Mouse (Mus musculus) CH12.LX (cell line): ENCODE data around the gene Katnbl1. TPM values are rescaled to one million over a fixed set of nuclear protein-coding genes. Genes with fewer than 3 reads are reported as not detected.
A peak's percentile ranks its signal among the peaks of the same experiment; 100 is the strongest.

Experiments used
- DNase-seq: peaks from one replicate; pipeline ENCODE4 v3.0.0-alpha.2; 2013; ENCODE audit errors: extremely low read depth
- H3K27ac ChIP-seq: 2 replicates; pipeline ENCODE4 v1.5.1; 2012; ENCODE audit warnings: low read depth, mild to moderate bottlenecking, control low read depth, moderate library complexity; ENCODE audit not compliant: insufficient read depth
- H3K27me3 ChIP-seq: replicated peaks from 2 replicates; pipeline ENCODE3; 2012; ENCODE audit warnings: inconsistent platforms
- H3K36me3 ChIP-seq, 2 experiments: replicated peaks in 1 of 2; 2 replicates each; pipeline versions ENCODE3 to v1.6.1; 2012; ENCODE audit warnings: inconsistent platforms in 1 of 2, low read length in 1 of 2, mild to moderate bottlenecking in 1 of 2, mixed read lengths in 1 of 2, moderate library complexity in 1 of 2; ENCODE audit not compliant: control insufficient read depth in 1 of 2, insufficient read depth in 1 of 2
- H3K4me1 ChIP-seq, 2 experiments: 2 replicates each; pipeline ENCODE4 v1.6.1; 2012; ENCODE audit warnings: inconsistent platforms in 1 of 2, moderate library complexity in 1 of 2; ENCODE audit not compliant: insufficient read depth in 2 of 2, control insufficient read depth in 1 of 2
- H3K4me2 ChIP-seq: 2 replicates; pipeline ENCODE4 v1.6.1; 2012; ENCODE audit warnings: low read depth, mild to moderate bottlenecking, control low read depth; ENCODE audit not compliant: poor library complexity, insufficient read depth, severe bottlenecking
- H3K4me3 ChIP-seq, 3 experiments: fragments of 150-350 bp in 1 of 3; sonication (generic) in 1 of 3; replicated peaks in 1 of 3; 2 replicates each; pipeline versions ENCODE3 to v1.5.1; 2011 to 2012; ENCODE audit warnings: low read depth in 2 of 3, low read length in 2 of 3, mild to moderate bottlenecking in 2 of 3, moderate library complexity in 2 of 3, control low read depth in 1 of 3, improper control_type of control experiment in 1 of 3, inconsistent platforms in 1 of 3, mixed read lengths in 1 of 3; ENCODE audit not compliant: poor library complexity in 1 of 3
- H3K79me2 ChIP-seq: replicated peaks from 2 replicates; pipeline ENCODE4 v1.6.1; 2012; ENCODE audit warnings: mild to moderate bottlenecking, moderate library complexity; ENCODE audit not compliant: control insufficient read depth, poor library complexity, insufficient read depth, severe bottlenecking; ENCODE audit errors: extremely low read depth
- H3K9ac ChIP-seq: 2 replicates; pipeline ENCODE4 v1.6.1; 2012; ENCODE audit warnings: low read depth, mild to moderate bottlenecking, control low read depth, moderate library complexity; ENCODE audit not compliant: insufficient read depth
- H3K9me3 ChIP-seq: replicated peaks from 2 replicates; pipeline ENCODE3; 2012; ENCODE audit warnings: low read length, inconsistent platforms, mixed read lengths
- CHD1 ChIP-seq: IDR thresholded peaks from 2 replicates; pipeline ENCODE4 v1.6.1; 2012; ENCODE audit warnings: low read depth, low read length, improper control_type of control experiment, inconsistent platforms
- E2F4 ChIP-seq: IDR thresholded peaks from 2 replicates; pipeline ENCODE4 v1.6.1; 2011; ENCODE audit warnings: low read depth, low read length, improper control_type of control experiment; ENCODE audit not compliant: insufficient replicate concordance
- ELF1 ChIP-seq: IDR thresholded peaks from 2 replicates; pipeline ENCODE4 v1.6.1; 2014; ENCODE audit warnings: low read depth, mild to moderate bottlenecking, inconsistent platforms, low read length, improper control_type of control experiment
- EP300 ChIP-seq: IDR thresholded peaks from 2 replicates; pipeline ENCODE4 v1.6.1; 2011; ENCODE audit warnings: low read length, improper control_type of control experiment
- GABPA ChIP-seq: IDR thresholded peaks from 2 replicates; pipeline ENCODE4 v1.6.1; 2012; ENCODE audit warnings: low read depth, low read length, improper control_type of control experiment, inconsistent platforms; ENCODE audit not compliant: insufficient replicate concordance
- KAT2A ChIP-seq: IDR thresholded peaks from 2 replicates; pipeline ENCODE4 v1.6.1; 2012; ENCODE audit warnings: low read length, improper control_type of control experiment, inconsistent platforms; ENCODE audit not compliant: insufficient replicate concordance
- MAFK ChIP-seq: IDR thresholded peaks from 2 replicates; pipeline ENCODE4 v1.6.1; 2011; ENCODE audit warnings: low read length, improper control_type of control experiment; ENCODE audit not compliant: insufficient replicate concordance
- MEF2A ChIP-seq: IDR thresholded peaks from 2 replicates; pipeline ENCODE4 v1.6.1; 2014; ENCODE audit warnings: low read depth, mild to moderate bottlenecking, inconsistent platforms, low read length, improper control_type of control experiment, borderline replicate concordance
- POLR2A ChIP-seq: IDR thresholded peaks from 2 replicates; pipeline ENCODE4 v1.6.1; 2011; ENCODE audit warnings: low read depth, mild to moderate bottlenecking, improper control_type of control experiment, low read length
- RAD21 ChIP-seq: IDR thresholded peaks from 2 replicates; pipeline ENCODE4 v1.6.1; 2011; ENCODE audit warnings: low read depth, mild to moderate bottlenecking, low read length, improper control_type of control experiment, moderate library complexity
- SMC3 ChIP-seq: IDR thresholded peaks from 2 replicates; pipeline ENCODE4 v1.6.1; 2011; ENCODE audit warnings: low read depth, low read length, improper control_type of control experiment
- TBP ChIP-seq: conservative IDR thresholded peaks from 2 replicates; pipeline ENCODE4 v1.6.1; 2011; ENCODE audit warnings: low read depth, low read length, improper control_type of control experiment
- UBTF ChIP-seq: IDR thresholded peaks from 2 replicates; pipeline ENCODE4 v1.6.1; 2012; ENCODE audit warnings: low read depth, mild to moderate bottlenecking, inconsistent platforms, low read length, improper control_type of control experiment, moderate library complexity
- USF1 ChIP-seq: IDR thresholded peaks from 2 replicates; pipeline ENCODE4 v1.6.1; 2014; ENCODE audit warnings: low read depth, mild to moderate bottlenecking, inconsistent platforms, low read length, improper control_type of control experiment
- USF2 ChIP-seq: conservative IDR thresholded peaks from 2 replicates; pipeline ENCODE4 v1.6.1; 2011; ENCODE audit warnings: low read depth, low read length, improper control_type of control experiment
- ZKSCAN1 ChIP-seq: IDR thresholded peaks from 2 replicates; pipeline ENCODE4 v1.6.1; 2012; ENCODE audit warnings: low read depth, inconsistent platforms, low read length, improper control_type of control experiment, borderline replicate concordance
- dilution Hi-C: fragments of 300-500 bp; cut with MboI; formaldehyde crosslinking; loops from 2 replicates; pipeline ENCODE4 v1.14.3; 2020; ENCODE audit warnings: low sequenced_read_pairs; ENCODE audit not compliant: extremely low pct_unique_long_range_greater_than_20kb, extremely low pct_ligation_motif_present
- in situ Hi-C: fragments of 300-500 bp; cut with MboI; formaldehyde crosslinking; loops from 3 replicates; pipeline ENCODE4 v1.14.3; 2019; ENCODE audit warnings: low sequenced_read_pairs, low pct_ligation_motif_present, low pct_unique_long_range_greater_than_20kb, mixed read lengths
- polyA plus RNA-seq: library from polyadenylated mRNA; unstranded; fragments of >175 nt; gene quantifications from 2 replicates; pipeline ENCODE4 v1.2.1, GENCODE M21; 2012; ENCODE audit warnings: low read depth; ENCODE audit not compliant: insufficient read length
- total RNA-seq, 2 experiments: library from RNA; depleted of rRNA; stranded (reverse); fragments of 300-350 nt in 1 of 2; fragments of >200 nt in 1 of 2; gene quantifications; 2 replicates each; pipeline ENCODE4 v1.2.3; 2012 to 2014

Gene Katnbl1
- total and polyA plus RNA-seq, 3 experiments, result 9.7 to 39.8 (median 20.1) TPM

GRCm38 (mm10) chr2:112378973-112379898 is at the start of gene Katnbl1 (continued):
- peak; percentile 96 for TF ChIP-seq UBTF

DNA sequence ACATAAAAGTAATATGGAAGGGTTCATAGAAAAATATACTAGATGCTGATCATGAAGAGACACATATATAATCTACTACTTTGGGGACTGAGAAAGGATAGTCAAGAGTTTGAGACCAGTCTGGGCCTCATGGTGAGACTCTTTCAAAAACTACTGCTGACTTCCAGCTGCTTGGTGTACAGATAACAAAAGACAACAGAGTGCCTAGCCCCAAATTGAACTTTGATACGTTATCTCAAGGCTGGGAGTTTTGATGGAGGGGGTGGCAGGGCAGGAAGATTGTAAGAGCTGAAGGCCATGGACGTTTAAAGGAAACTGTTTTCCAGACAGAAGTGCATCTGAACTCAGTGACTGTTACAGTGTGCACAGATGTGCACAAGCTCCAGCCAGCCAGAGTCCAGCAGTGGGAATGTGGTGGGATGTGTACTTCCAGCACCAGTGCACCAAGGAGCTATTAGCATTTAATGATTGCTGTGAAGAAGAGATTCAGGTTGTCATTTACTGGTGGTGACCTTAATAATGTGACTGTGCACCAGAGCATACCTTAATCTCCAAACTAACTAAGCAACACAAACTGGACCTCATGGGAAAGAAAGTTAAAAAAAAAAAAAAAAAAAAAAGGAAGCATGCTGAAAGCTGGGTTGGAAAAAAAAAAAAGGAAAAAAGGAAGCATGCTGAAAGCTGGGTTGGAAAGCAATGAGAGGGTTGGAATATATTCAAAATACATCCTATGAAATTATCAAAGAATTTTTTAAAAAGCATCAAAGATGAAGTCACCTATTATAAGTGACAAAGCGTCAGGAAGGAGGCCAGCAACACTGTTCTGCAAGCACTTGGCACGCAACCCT is 46.7 kb upstream of the Katnbl1 start:
- H3K27me3 ChIP-seq, result no peaks in the 10 kb centered on the region
- TF ChIP-seq USF2 (no peak), KAT2A (no peak), GABPA (no peak), RAD21 (no peak), E2F4 (no peak), UBTF (no peak)
- TF ChIP-seq, all 38 proteins: peak for 0
- Histone ChIP-seq H3K36me3 (peaks cover 28 to 35% of the 10 kb centered on the region in 2 experiments), H3K9me3 (no peaks in the 10 kb centered on the region), H3K27ac (no peak overlapping the region), H3K4me2 (no peak overlapping the region), H3K4me1 (no peaks in the 10 kb centered on the region), H3K9ac (no peak overlapping the region), H3K4me3 (no peak overlapping the region), H3K79me2 (no peaks in the 10 kb centered on the region)
- in situ Hi-C loops, result no loop called here
- dilution Hi-C loops, result no loop called here
- no peak for DNase-seq

DNA sequence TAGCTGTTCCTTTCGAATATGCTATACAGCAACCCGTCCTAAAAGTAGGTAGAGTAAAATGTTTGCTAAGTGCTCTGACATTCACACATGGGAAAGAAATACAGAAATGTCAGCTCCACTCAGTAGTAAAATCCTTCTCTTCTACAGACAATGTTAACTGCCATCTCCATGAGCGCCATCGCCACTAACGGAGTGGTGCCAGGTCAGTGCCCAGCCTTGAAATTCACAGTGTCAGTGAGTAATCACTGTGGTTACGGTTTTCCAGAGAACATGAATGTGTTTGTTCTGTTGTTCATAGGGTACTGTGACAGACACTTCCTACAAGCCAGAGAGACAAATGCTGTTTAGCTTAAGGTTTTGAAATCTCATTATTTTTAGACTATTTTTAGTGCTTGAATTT is 41.8 kb upstream of the Katnbl1 start:
- dilution Hi-C loops, result no loop called here
- in situ Hi-C loops, result no loop called here

More for the DNA sequence above, 41.8 kb upstream of the Katnbl1 start:
- no peak overlapping the region for H3K27ac ChIP-seq
- no peaks in the 10 kb centered on the region for H3K27me3 ChIP-seq
- DNase-seq, result no peak
- H3K4me3 ChIP-seq, result no peak overlapping the region
- no peaks in the 10 kb centered on the region for H3K4me1 ChIP-seq
- H3K9ac ChIP-seq, result no peak overlapping the region
- no peaks in the 10 kb centered on the region for H3K79me2 ChIP-seq
- H3K4me2 ChIP-seq, result no peak overlapping the region
- TF ChIP-seq ELF1, result no peak
- TF ChIP-seq POLR2A, result no peak
- TF ChIP-seq CHD1, result no peak
- no peak for TF ChIP-seq USF1
- no peak for TF ChIP-seq EP300
- TF ChIP-seq SMC3, result no peak
- TF ChIP-seq ZKSCAN1, result no peak
- no peak for TF ChIP-seq MAFK
- no peak for TF ChIP-seq GABPA
- TF ChIP-seq TBP, result no peak
- no peak for TF ChIP-seq KAT2A
- no peak for TF ChIP-seq MEF2A
- peaks cover 45 to 58% of the 10 kb centered on the region in 2 experiments for H3K36me3 ChIP-seq
- H3K9me3 ChIP-seq, result no peaks in the 10 kb centered on the region
